Mouse (Mus musculus): ENCODE results near the gene Adgrl3.

Gene Adgrl3

GRCm38 (mm10) chr5:81019590-81020254 lies at the start of gene Adgrl3:
Gene Adgrl3, plus strand, starts transcription at chr5:81020138.
- in situ Hi-C loops (cut with MboI, MseI) = no loop called here

- in situ Hi-C loops (cut with MboI, MseI) = no loop called here
Observed at GRCm38 (mm10) chr5:81019166-81019565, 772 bp upstream of the Adgrl3 start.

- in situ Hi-C loops (cut with MboI, MseI) = no loop called here
Observed at GRCm38 (mm10) chr5:81020281-81021005, 505 bp downstream of the Adgrl3 start.

GRCm38 (mm10) chr5:81021006-81021320 lies 1.0 kb downstream of the Adgrl3 start:
- in situ Hi-C loops (cut with MboI, MseI) = no loop called here

DNA sequence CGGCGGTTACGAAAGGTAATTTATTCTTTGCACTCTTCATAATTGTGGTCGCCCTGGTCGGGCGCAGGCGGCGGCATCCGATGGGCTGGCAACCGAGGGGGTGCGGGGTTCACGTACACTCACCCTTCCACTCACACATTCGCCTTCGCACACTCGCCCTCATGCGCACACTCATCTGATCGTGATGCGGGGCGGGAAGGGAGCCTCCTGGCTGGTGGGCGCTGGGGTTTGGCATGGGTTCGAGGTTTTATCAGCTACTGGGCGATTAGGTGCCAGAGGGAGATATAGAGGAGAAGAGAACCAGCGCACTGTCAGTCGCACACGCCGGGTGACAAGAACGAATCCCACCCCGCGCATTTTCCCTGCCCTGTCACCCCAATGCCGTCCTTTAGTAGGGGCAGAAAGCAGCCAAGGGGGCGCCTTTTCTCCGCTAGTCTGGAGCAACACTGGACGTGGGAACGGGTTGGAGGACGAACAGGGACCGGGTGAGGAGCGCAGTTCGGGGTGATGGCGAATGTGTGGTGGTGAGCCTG lies 1.5 kb downstream of the Adgrl3 start:
- in situ Hi-C loops (cut with MboI, MseI) = no loop called here

DNA sequence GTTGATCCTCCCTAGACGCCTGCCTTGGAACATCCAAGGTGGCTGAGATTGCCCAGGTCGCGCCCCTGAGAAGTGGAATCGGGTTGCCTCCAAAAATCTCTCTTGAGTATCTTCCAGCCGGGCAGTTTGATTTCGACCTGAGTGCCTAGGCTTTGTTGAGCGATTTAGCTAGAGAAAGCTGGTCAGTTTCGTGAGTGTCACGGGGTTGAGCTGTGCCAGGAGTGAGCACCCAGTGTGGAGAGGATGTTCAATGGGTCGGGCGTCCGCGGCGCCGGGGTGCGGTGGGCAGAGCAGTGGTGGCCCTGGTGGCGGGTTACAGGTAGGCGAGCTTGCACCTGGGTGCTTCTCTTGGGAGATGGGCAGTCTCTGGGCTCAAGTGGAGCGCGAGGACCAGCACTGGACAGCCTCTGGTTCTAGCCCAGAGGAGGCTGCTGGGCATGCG lies 1.9 kb downstream of the Adgrl3 start:
- in situ Hi-C loops (cut with MboI, MseI) = no loop called here

GRCm38 (mm10) chr5:81022306-81023071 lies 2.6 kb downstream of the Adgrl3 start:
- in situ Hi-C loops (cut with MboI, MseI) = no loop called here

DNA sequence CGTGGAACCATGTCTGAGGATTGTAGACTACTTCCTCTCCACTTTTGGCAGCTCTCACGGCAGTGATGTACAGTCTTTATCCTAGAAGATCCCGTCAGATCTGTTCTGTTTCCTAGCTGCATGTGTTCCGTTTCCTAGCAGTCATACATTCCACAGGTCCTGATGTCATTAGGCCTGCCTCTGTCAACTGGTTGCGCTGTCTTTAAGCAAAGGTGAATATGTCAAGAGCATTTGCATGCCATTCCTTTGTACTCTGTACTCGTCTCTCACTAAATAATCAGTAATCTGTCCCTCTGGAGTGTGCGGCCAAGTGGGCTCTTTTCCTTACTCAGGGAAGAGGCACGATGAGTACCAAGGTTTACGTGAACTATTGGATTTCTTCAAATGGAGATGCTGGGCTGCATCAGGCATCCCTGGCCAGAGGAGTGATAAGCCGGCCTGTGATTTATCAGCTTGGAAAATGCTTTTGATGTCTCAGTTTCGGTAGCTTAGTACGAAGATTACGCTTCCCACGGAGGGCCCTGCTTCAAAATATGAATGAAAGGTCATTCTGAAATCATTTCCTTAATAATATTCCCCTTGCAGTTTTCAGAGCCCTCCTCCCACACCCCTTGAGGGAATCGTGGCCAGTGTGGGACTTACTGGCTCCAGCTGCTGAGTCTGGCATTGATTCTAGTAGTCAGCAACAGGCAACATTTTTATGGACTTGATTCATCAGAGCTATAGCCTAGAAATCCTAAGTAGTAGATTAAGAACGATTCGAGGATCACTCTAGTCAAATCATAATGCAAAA lies 4.2 kb downstream of the Adgrl3 start:
- in situ Hi-C loops (cut with MboI, MseI) = no loop called here

- in situ Hi-C loops (cut with MboI, MseI) = no loop called here
Observed at GRCm38 (mm10) chr5:81028875-81029274, 8.9 kb downstream of the Adgrl3 start.

- in situ Hi-C loops (cut with MboI, MseI) = no loop called here
Observed at GRCm38 (mm10) chr5:81037091-81037490, 17.2 kb downstream of the Adgrl3 start.

GRCm38 (mm10) chr5:81043875-81044274 lies 23.9 kb downstream of the Adgrl3 start:
- in situ Hi-C loops (cut with MboI, MseI) = no loop called here

- in situ Hi-C loops (cut with MboI, MseI) = no loop called here
Observed at GRCm38 (mm10) chr5:81046128-81046527, 26.2 kb downstream of the Adgrl3 start.

DNA sequence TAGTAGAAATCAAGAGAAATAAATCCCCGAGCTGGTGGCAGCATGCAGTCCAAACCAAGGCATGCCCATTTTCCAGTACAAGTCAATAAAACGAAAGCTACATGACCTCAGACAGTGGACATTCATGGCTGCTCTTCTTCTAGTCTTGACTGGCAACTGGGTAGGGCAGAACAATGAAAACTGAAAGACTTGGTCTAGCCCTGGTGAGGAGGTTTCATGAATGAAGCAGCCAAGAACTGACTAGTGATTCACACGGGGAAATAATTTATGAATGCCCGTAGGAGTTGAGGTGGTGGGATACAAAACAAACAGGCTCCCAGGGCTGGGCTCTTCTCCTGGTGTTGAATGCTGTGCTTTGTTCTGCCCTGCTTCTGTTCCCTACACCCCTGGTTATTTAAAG lies 34.7 kb downstream of the Adgrl3 start:
- in situ Hi-C loops (cut with MboI, MseI) = loop anchor here (10.0 kb wide), 1 partner anchor 1760 kb away; no protein-coding TSS in a partner anchor

DNA sequence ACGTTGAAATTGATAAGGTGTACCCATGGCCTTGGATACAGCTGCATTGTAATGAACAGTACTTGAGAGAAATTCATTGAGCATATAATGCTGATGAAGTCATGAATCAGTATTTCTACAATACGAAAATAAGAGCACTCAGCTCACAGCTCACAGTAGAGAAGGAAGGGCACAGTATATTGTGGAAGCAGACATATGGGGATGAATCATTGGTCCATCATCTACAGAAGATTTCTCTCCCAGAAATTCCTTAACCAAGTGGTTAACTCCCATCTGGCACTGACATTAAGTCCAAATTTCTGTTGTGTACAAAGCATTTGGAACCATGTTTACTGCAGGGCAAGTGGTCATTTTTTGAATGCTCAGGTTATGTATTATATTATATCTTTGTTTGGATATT lies 35.3 kb downstream of the Adgrl3 start:
- in situ Hi-C loops (cut with MboI, MseI) = loop anchor here (10.0 kb wide), 1 partner anchor 1760 kb away; no protein-coding TSS in a partner anchor

GRCm38 (mm10) chr5:81058122-81058521 lies 38.2 kb downstream of the Adgrl3 start:
- in situ Hi-C loops (cut with MboI, MseI) = loop anchor here (10.0 kb wide), 1 partner anchor 1763 kb away; no protein-coding TSS in a partner anchor

DNA sequence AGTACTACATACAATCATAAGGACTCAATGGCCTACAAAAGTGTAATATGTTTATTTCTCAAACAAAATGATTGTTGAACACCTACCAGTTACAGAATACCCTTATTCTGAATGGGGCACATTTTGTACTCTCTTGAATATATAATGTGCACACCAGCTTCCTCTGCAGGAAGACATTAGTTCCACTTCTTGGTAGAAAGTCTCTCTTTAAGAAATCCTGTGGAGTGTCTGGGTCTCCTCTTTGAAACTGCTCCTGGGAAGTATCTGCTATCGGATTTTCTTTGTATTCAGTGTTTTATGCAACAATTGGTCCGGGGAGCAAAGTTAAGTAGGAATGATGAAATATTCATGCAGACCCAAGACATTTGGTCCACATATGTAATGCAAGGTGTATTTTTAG lies 41.0 kb downstream of the Adgrl3 start:
- in situ Hi-C loops (cut with MboI, MseI) = no loop called here

DNA sequence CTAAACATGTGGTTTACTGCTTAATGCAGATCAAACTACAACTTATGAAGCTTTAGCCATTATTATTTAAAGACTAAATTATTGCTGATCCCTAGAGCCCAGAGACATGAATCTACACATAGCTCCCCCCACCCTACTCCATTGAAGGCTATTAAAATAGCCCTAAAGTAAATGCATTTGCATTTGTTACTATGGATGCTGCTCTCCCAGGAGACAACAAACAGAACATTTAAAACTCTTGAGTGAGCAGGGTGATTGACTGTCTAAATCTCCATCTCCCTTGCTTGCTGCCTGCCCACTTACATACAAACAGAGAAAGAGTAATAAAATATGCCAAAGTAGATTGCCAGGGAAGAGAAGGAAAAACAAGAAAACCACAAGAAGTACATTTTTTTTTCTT lies 41.4 kb downstream of the Adgrl3 start:
- in situ Hi-C loops (cut with MboI, MseI) = no loop called here

- in situ Hi-C loops (cut with MboI, MseI) = no loop called here
Observed at GRCm38 (mm10) chr5:81064026-81064425, 44.1 kb downstream of the Adgrl3 start.

DNA sequence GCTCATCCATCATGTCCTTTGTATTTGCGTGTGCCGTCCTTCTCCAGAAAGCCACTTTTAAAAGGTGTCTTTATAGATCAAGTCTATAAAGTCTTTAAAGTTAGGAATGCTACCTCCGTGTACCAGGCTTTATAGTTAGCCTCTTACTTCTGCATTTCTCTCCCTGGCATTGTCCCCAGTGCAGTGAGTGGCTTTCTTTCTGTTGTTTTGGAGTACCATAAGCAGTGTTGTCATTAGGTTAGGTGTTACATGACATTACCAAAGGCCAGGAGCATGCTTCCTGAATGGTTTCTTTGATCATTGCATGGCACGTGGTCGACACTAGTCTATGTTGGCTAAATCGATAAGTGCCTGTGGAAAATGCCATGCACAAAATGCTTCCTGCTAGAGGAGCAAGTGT lies 48.2 kb downstream of the Adgrl3 start:
- in situ Hi-C loops (cut with MboI, MseI) = no loop called here

- in situ Hi-C loops (cut with MboI, MseI) = no loop called here
Observed at GRCm38 (mm10) chr5:81068839-81069238, 48.9 kb downstream of the Adgrl3 start.

DNA sequence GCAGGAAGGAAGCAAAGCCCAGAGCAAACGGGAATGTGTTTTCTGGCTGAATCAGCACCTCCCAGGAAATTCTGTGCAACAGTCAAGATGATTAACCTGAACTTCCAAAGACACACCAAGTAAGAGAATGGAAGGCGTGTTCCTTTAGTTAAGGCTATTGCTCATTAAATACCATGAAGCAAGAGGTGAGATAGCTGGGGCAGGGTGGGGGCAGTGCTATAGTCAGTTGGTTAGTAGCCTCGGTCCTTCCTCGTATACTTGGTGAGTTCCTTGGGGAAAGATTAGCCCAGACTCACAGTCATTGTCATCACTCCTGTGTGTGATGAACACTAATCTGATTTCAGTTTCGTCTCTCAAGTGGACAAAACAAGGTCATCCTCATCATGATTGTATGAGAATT lies 53.0 kb downstream of the Adgrl3 start:
- in situ Hi-C loops (cut with MboI, MseI) = no loop called here

All from regulatory T cell (primary cell).